Mouse (Mus musculus) erythroblast, adult 5-6 weeks (primary cell): ENCODE data around the gene Mcu. TPM values are rescaled to one million over a fixed set of nuclear protein-coding genes. Genes with fewer than 3 reads are reported as not detected.

Experiments
- ATAC-seq: replicated peaks from 2 replicates; pipeline ENCODE4 v1.8.0; 2016; ENCODE audit warnings: moderate number of reproducible peaks, mild to moderate bottlenecking, moderate TSS enrichment, inconsistent platforms; ENCODE audit not compliant: poor library complexity, low FRiP score, severe bottlenecking
- total RNA-seq, 2 experiments: library from RNA; stranded (forward) in 1 of 2; stranded (reverse) in 1 of 2; fragments of 150-400 nt in 1 of 2; fragments of 200-764, 138-1000 nt in 1 of 2; gene quantifications; 2 replicates each; pipeline versions ENCODE4 v1.2.3 to v1.2.4; 2015 to 2017; ENCODE audit warnings: low replicate concordance in 2 of 2

The Mcu gene
- total RNA-seq (2015; ENCODE audit: low replicate concordance): 10.0 and 19.2 TPM in 2 replicates
- total RNA-seq (2017; ENCODE audit: low replicate concordance): 9.2 and 16.2 TPM in 2 replicates

DNA sequence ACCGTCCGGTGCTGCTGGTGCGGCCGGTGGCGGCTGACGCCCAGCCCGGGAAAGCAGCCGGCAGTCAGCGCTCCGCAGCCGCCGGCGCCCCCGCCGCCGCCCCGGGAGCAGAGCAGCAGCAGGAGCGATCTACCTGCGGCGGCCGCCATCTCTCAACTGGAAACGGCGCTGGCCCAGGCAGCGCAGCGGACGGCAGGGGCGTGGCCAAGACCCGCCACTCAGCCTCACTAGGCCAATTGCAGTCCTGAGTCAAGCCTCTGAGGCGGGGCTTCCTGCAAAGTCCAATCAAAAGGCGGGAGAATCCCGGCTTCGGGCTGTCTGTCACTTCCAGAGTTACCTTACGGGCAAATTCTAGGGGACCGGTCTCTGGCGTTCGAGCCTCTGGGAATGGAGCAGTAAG, at the start of gene Mcu:
Gene Mcu (minus strand): TSS at position 171 of the 400 bp plus-strand sequence.
- ATAC-seq: peak; percentile 98

DNA sequence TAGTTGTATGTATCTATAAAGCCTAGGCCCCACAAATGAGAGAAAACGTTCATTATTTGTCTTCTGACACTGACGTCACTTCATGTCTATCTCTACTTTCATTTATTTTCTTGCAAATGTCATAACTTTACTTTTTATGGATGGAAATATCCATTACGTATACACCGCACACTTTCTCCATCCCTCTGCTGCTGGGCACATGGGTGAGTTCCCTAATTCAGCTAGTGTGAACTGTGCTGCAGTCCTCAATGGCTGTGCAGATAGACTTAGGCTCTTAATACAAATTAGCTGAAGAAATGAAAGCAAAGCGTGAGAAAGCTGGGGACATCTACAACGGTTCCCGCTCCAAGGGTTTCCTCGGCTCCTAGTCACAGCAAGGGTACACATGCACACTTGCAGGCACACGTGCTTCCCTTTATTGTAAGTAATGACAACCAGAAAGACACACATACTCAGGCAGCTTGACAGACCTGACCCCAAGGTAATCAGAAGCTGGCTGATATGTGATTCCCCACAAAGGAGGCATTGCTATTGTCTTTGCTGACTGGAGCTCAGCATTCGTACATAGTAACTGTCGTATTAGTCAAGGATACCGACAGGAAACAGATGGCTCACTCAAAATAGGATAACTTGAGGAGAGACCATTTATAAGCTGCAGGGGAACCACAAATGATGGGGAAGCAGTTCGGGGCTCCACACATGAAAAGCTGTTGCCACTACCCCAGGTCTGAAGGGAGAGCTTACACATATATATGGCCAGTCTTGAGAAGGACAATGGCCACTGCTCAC, 49.2 kb upstream of the Mcu start:
- no peak for ATAC-seq

DNA sequence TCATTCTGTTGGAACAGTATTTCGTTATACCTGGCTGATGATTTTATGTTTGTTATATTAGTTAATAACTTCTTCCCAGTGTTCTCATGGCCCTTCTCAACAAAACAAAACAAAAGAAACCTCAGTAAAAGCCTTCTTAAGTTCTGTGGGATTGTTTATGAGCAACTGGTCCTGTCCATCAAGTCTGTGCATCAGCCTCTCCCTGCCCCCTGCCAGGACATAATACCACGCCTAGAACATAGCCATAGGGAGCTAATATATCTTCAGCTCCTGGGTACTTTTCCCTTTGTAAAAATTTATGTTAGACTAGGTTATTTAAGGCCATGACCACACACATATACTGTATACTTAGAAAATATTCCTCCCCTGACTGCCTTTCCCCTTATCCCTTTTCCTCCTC, 48.3 kb upstream of the Mcu start:
- ATAC-seq: no peak

DNA sequence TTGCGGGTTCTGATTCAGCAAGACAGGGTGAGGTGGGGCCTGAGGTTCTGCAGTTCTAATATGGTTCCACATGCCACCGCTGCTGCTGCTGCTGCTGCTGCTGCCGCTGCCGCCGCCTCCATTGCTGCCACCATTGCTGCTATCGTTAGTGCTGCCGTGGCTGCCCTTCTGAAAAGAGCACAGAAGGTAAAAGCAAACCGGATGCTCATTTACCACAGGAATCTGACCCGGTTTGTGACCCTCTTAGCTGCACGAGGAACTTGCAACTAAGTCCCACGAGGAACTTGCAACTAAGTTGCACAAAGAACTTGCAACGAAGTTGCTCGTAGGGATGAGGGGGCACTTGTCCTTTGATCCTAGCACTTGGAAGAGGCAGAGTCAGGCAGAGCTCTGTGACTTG, 40.3 kb upstream of the Mcu start:
- no peak for ATAC-seq

DNA sequence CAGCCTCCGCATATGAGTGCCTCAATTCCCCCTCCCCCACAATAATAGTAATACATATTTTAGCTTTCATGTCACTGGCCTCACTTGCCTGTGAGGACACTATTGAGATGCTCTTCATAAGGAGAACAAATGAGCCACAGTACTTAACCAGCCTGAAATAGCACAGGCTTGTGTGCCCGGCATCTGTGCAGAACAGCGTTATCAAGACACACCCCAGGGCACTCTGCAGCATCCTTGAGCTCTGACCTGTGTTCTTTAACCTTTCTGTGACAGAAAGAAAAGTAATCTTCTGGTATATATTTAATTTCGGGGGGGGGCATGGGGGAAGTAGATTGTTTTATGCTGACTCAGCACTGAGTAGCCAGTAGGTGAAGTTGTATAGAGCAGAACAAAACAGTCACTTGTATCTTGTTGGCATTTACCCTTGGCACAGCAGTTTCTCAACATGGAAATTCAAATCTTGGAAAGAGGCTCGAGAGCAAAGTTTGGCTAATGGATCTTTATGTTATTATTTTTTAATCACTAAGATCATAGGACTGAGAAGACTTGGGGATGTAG, 30.4 kb upstream of the Mcu start:
- no peak for ATAC-seq

DNA sequence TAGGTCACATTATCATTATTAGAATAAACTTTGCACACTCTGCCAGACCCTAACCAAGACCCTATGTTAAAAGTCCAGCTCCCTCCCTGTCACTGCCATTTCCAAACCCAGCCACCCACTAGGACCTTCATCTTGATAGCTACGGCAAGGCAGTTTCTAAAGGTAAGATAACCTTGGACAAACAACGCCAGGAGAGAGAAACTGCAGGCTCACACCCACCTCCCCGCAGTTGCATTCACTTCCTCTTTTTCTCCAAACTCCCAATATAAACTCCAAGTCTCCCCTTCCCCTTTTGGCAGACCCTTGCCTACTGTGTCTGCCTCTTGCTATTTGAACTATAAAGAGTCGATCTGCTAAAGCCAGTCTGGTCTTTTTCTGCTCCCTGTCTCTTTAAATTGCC, 28.7 kb upstream of the Mcu start:
- no peak for ATAC-seq

DNA sequence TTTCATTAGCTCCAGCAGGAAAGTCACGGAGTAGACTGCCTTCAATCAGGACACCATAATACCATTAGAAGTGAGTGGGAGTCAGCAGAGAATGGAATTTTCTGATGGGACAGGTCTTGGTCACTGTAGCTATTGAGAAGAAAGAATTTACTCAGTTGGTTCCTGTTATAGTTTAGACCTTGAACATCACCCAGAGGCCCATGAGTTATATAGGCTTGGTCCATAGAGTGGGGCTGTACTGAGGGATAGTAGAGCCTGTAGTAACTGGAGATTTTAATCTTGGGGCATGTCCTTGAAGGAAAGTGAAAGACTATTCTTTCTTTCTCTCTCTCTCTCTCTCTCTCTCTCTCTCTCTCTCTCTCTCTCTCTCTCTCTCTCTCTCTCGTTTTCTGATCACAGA, 28.2 kb upstream of the Mcu start:
- no peak for ATAC-seq

DNA sequence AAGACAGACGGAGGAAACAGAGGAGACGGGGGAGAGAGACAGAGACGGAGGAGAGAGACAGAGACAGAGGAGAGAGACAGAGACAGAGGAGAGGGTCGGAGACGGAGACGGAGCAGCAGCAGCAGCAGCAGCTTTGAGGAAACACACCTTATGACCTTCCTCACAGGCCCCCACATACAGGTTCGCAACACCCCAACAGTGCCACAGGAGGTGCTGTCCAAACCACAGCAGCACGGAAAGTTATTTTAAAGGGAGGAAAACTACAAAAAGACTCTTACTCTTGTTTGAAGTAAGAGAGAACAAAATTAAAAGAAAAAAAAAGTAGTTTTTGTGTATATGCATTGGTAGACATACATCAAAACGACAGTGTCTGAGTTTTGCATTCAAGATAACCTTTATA, 27.2 kb upstream of the Mcu start:
- ATAC-seq: no peak

DNA sequence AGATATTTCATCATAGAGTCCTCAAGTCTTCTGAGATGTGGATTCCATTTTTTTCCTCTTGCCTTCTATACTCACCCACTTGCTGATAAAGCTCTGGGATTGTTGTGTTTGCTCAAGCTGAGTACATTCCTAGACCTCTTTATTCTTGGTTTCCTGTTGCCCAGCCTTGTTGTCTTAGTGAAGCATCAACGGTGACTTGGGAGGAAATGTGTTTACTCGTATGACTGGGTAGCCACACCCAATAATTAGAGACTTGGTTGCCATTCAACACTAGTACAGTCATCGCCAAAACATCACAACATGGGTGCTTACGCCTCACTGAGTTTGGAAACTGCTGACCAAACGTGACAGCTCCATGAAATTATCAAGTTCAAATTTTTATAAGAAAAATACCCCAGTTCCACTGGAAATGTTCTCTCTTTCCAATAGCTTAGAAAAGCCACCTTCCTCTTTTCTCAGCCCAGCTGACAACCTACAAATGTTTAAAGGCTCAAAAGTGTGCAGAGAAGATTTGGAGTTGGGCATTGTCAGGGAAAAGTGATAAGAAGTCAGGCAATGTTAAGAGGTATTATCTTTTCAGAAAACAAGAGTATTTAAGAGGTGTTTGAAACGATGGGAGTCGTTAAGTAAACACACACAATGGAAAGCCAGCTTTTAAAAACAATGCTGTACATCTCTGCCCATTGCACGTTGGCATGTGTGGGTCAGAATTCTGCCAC, 26.3 kb upstream of the Mcu start:
- peak; percentile 76 for ATAC-seq

DNA sequence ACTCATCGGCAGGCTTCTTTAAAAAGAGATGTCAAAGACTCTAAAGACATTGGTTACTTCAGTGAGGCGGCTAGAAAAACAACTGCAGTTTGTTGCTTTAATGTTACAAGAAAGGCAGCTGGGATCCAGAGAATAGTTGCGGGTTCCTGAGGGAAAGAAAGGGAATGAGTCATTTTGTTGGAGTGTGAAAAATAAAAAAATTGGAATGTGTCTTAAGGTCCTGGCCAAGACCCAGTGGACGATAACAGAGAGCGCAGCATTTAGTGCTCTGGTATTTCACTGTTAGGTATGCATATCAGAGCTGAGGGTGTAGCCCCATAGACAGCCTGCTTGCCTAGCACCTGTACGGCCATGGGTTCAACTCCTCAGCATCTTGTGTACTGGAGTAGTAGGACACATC, 22.1 kb upstream of the Mcu start:
- no peak for ATAC-seq

DNA sequence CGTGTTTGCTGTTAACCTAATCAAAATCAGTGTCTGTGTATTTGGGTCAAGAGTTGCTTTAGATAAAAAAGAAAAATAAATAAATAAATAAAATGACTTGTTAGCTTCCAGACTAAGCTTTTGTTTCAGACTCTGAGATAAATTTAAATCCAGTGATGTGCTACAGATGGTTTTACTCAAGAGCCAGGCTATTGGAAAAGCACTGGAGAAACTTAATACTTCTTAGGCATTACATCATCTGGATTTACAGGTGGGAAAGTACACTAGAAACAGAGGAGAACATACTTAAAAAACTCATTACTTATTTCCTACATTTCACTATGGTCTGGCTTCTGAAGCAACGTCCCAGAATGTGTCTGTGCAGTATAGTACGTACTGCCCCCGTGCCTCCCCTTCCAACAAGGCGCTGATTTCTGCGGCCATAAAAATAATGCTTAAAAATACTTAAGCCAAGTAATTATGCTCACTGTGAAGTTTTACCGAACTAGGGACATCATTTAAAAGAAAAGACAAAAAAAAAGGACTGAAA, 21.2 kb upstream of the Mcu start:
- no peak for ATAC-seq

DNA sequence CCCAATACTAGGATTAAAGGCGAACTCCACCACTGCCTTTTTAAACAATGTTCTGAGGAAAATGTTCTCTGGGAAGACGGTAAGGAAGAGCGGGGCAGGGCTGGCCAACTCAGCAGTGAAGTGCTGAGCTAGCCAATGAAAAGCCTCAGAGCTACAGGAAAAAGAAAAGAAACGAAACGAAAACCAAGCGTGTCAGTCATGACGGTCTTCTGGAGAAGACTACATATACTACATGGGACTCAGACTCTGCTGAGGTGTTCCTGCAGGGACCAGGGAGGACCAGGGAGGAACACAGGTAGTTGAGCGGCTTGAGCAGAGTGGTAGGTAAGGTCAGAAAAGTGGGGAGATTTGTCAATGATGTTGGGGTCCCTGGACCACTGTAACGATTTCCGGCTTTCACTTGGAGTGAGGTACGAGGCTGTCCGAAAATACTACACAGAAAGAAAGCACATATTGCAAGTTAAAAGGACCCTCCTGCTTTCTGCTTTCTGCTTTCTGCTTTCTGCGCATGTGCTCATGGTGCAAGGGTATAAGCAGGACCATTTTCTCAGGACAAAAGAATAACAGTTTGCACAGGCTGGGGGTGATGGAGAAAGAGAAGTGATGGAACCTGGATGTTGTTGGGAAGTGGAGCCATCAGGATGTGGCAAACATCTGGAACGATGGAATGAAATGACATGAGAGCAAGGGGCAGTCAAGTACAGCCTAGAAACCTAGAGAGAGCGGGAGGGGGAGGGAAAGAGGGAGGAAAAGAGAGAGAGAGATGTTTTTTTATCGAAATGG, 20.4 kb upstream of the Mcu start:
- ATAC-seq: peak; percentile 83

DNA sequence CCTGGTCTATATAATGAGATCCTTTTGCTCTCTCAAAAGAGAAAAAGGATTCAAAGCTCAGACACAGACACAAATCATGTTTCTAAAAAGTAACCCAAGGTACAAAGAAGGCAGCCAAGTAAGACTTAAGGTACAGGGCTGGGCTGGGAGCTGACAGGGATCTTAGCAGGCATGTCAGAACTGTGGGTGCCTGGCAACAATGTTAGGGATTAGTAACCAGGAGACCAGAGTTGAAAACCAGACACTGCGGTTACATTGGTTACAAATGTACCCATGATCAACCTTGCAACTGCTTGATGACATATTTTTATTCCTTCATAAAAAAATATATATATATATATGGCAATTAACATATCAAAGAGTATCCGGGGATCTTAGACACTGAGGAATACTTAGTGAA, 19.6 kb upstream of the Mcu start:
- no peak for ATAC-seq

DNA sequence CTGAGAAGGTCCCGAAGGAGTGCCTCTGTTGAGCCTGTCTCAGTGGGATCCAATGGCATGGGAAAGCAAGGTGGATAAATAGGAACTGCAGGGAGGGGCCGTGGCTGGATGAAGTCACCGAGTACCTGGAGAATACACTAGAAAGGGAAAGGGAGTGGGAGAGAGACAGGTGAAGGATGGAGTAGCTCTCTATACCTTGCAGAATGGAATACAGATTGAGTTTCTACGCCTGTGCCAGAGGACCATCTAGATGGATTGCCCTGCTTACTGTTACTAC, 13.0 kb upstream of the Mcu start:
- ATAC-seq: no peak

DNA sequence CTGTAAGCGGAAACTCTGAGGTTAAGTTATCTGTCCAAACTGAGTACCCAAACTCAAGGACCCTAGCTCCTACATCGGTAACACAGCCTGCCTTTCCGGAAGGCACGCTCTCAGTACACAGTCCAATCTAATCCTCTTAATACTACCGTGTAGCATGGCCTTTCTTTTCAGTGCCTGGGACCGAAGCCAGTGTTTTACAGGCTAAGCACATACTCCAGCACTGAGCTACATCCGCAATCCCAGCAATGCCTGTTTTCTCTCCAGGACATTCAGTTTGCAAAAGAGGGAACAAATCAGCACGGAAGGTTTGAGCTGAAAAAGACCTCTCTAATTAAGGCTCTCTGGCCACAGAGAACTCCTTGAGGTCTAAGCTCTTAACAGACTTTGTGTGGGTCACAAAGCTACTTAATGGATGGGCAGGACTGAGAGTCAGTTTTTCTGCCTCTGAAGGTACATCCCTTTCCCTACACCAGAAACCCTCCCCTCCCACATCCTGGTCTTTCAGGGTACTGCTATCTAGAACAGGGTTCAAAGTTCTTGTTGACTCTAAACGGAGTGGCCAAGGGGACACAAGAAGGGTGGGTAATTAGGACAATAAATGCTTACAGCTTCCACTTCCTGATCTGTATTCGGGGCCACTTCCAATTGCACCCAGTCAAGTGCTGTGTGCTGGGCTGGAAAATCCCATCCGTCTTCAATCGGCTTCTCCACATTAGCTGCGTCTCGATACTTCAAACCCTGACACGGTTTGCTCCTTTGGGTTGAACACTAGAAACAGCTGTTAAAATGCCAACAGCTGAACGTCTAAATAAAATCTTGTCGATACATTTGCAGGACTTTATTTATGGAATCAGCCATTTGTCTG, 12.4 kb upstream of the Mcu start:
- no peak for ATAC-seq

DNA sequence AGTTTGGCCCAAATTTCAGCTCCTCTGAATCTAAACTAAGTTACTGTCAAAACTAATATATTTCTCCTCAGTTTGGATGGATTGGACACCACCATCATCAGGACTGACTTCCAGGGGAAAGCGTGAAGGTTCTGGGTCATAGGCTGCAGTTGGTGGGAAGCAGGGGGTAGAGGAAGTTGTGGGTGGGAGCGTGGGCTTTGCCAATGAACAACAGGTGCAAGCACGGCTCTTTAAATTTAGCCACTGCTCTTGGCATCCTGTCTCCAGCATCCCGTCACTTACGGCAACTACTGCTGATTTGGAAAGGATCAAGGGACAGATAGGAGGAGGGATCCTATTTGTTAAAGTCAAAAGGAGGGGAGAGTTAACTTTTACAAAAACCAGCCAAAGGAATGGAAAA, 7.0 kb upstream of the Mcu start:
- ATAC-seq: no peak

DNA sequence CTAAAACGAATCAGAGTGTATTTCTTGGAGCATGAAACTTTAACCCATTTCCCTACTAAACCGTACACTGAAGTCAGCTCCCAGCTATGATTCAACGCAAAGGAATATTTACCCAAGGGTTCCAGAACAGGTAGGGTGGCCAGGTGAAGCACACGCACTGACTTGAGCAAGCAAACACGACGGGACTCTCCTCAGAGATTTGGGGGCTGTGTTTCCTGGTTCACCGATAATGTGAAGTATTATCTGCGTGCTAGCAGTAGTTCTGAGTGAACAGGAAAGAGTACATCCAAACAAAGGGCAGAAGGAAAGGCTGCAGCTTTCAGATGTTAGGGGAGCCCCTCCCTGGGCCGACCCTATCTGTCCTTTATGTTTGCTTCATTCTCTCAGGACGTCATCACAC, 4.9 kb upstream of the Mcu start:
- no peak for ATAC-seq

DNA sequence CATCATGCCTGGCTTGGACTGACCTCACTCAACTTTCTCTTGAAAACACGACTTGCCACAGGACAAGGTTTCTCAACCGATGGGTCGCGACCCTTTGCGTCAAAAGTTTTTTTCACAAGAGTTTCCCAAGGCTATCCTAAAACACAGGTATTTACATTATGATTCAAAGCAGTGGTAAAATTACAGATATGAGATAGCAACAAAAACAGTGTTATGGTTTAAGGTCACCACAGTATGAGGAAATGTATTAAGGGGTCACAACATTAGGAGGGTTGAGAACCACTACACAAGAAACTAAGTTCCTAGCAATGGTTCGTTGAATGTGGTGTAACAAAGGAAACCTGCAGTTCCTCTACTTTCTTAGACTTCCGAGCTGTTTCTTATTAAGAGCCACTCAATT, 1.3 kb upstream of the Mcu start:
- ATAC-seq: no peak

DNA sequence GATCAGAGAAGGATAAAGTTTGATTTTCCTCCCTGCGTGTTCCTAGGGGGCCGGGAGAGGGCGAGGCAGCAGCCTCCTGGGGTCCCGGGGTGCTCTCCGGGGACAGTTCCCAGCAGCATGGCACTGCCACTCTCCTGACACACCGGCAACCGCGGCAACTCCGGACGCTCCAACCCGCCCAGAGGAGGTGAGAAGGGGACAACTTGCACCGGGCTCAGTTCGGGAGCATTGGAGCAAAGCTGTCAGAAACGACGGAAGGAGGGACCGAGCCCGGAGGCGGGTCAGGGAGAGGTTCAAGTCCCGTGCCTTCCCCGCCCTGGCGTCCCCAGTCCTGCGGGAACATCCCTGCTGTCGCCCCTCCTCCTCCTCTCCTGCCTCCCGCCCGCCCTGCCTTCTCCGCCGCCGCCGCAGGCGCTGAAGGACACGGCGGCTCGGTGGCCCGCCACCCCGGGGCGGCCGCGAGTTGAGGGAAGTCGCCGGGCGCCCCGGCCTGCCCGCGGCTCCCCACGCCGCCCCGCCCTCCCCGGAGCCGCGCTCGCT, 441 bp downstream of the Mcu start, which contains the start of gene Gm10322:
Gene Gm10322 (plus strand): TSS at position 83 of the 540 bp plus-strand sequence.
- peak; percentile 58 for ATAC-seq
